Mouse (Mus musculus) bone marrow, adult 2 months (tissue): ENCODE data around the gene Degs2.

Source experiments
- CTCF ChIP-seq: fragments of 200-500 bp; IDR thresholded peaks from 2 replicates; pipeline ENCODE4 v1.5.1; 2011; ENCODE audit warnings: low read length, control low read depth; ENCODE audit not compliant: control insufficient read depth, insufficient read depth
- POLR2A ChIP-seq: fragments of 200-500 bp; IDR thresholded peaks from 2 replicates; pipeline ENCODE4 v1.6.1; 2011; ENCODE audit warnings: low read depth, mild to moderate bottlenecking, control low read depth, low read length, borderline replicate concordance; ENCODE audit not compliant: control insufficient read depth

DNA sequence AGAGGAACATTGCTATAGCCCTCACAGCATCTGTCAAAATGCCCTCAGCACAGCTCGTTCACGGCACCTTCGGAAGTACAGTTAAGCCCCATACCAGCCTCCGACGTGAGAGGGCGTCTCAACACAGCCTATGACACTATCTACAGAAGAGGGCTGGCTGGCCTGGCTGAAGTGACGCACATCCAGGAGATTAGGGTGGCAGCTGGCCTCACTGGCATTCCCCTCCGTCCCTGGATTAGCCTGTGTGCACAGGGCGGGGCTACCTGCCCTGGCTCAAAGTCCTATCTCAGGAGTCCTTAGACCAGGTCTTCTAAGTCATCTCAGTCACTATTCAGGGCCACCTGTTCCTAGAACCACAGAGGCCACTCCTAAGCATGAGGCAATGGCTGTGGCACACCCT, 12.9 kb downstream of the Degs2 start:
- TF ChIP-seq POLR2A (no peak), CTCF (no peak)
